Mouse (Mus musculus) hindbrain, embryonic 12.5 days (tissue): ENCODE results near the gene Hist1h2bk. TPM values are rescaled to one million over a fixed set of nuclear protein-coding genes. Genes with fewer than 3 reads are reported as not detected.
A peak's percentile ranks its signal among the peaks of the same experiment; 100 is the strongest.

Experiments used
- ATAC-seq: fragments of 200-750 bp; cut with Nextera tagmentation; 2 replicates; pipeline ENCODE4 v1.8.0; 2017; ENCODE audit warnings: moderate TSS enrichment; ENCODE audit not compliant: low FRiP score
- H3K27ac ChIP-seq: fragments of 300-500 bp; sonication (generic); 2 replicates; pipeline ENCODE4 v1.5.1; 2016; ENCODE audit warnings: mild to moderate bottlenecking
- H3K27me3 ChIP-seq: fragments of 300-500 bp; sonication (generic); 2 replicates; pipeline ENCODE4 v1.6.1; 2016; ENCODE audit warnings: mild to moderate bottlenecking
- H3K36me3 ChIP-seq: fragments of 300-500 bp; sonication (generic); 2 replicates; pipeline ENCODE4 v1.6.1; 2016; ENCODE audit warnings: mild to moderate bottlenecking
- H3K4me1 ChIP-seq: fragments of 300-500 bp; sonication (generic); 2 replicates; pipeline ENCODE4 v1.6.1; 2016
- H3K4me2 ChIP-seq: fragments of 300-500 bp; sonication (generic); replicated peaks from 2 replicates; pipeline ENCODE4 v1.6.1; 2016; ENCODE audit warnings: mild to moderate bottlenecking
- H3K4me3 ChIP-seq: fragments of 300-500 bp; sonication (generic); 2 replicates; pipeline ENCODE4 v1.5.1; 2016; ENCODE audit warnings: mild to moderate bottlenecking
- H3K9ac ChIP-seq: fragments of 300-500 bp; sonication (generic); 2 replicates; pipeline ENCODE4 v1.6.1; 2016; ENCODE audit warnings: mild to moderate bottlenecking, moderate library complexity
- H3K9me3 ChIP-seq: fragments of 300-500 bp; sonication (generic); replicated peaks from 2 replicates; pipeline ENCODE4 v1.6.1; 2016; ENCODE audit warnings: mild to moderate bottlenecking
- WGBS: fragments of 180-500 bp; shearing (Covaris S2); methylation state at CpG from one replicate; pipeline ENCODE4 v1.1.7; 2016; 5-methylcytosine and 5-hydroxymethylcytosine counted together
- polyA plus RNA-seq: library from polyadenylated mRNA; unstranded; fragments of >200 nt; fragmentation: Nextera tagmentation; extraction: Ambion mirVana; gene quantifications from 2 replicates; pipeline ENCODE4 v1.2.1, GENCODE M21; 2016

Gene Hist1h2bk
- polyA plus RNA-seq, 1 experiment from 2014 or later = 9.1 TPM

- H3K27ac ChIP-seq = no peak overlapping the region
- H3K4me2 ChIP-seq = peak overlapping the region; percentile 47
- H3K27me3 ChIP-seq = peaks cover 40% of the 10 kb centered on the region
- H3K9me3 ChIP-seq = no peaks in the 10 kb centered on the region
- H3K4me1 ChIP-seq = peaks cover 5% of the 10 kb centered on the region
- H3K4me3 ChIP-seq = peak overlapping the region; percentile 41
- no peak overlapping the region for H3K9ac ChIP-seq
- no peak for ATAC-seq
- WGBS = under 1% methylated on average over 44 of the region's 44 CpGs
- H3K36me3 ChIP-seq = no peaks in the 10 kb centered on the region
Measured at GRCm38 (mm10) chr13:22019934-22020835, 15.5 kb upstream of the Hist1h2bk start.

- H3K27me3 ChIP-seq = peaks cover 35% of the 10 kb centered on the region
- peak; percentile 44; the same call in 1 of the 2 replicates for ATAC-seq
- H3K4me2 ChIP-seq = peak overlapping the region; percentile 47
- no peaks in the 10 kb centered on the region for H3K36me3 ChIP-seq
- no peaks in the 10 kb centered on the region for H3K9me3 ChIP-seq
- WGBS = 0% methylated on average over 8 of the region's 8 CpGs
- no peak overlapping the region for H3K27ac ChIP-seq
- peaks cover 8% of the 10 kb centered on the region for H3K4me1 ChIP-seq
- H3K4me3 ChIP-seq = peak overlapping the region; percentile 41
- no peak overlapping the region for H3K9ac ChIP-seq
Measured at GRCm38 (mm10) chr13:22020901-22021339, 14.8 kb upstream of the Hist1h2bk start.

DNA sequence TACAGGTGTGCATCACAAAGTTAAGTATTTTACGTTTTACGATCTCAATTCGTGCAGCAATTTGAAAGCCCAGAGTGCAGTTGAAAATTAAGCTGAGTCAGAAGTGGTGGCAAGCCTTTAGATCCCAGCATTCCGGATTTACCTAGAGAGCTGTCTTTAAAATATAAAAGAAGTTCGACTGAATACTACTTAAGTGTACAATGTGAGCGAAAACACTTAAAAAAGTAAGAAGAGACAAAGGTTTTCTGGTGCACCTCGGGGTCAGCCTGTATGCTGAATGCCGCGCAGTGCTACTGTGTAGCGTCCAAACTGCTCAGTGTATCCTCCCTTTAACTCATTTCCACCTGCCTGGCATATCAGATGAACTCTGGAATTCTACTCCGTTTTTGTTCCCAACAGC lies 14.1 kb upstream of the Hist1h2bk start:
- peaks cover 10% of the 10 kb centered on the region for H3K4me1 ChIP-seq
- peak overlapping the region; percentile 41 for H3K4me3 ChIP-seq
- no peaks in the 10 kb centered on the region for H3K36me3 ChIP-seq
- no peaks in the 10 kb centered on the region for H3K9me3 ChIP-seq
- H3K9ac ChIP-seq = no peak overlapping the region; the same call in 1 of the 2 replicates
- peak overlapping the region; percentile 47 for H3K4me2 ChIP-seq
- no peak for ATAC-seq
- no peak overlapping the region for H3K27ac ChIP-seq
- under 1% methylated on average over 11 of the region's 11 CpGs for WGBS
- peaks cover 30% of the 10 kb centered on the region for H3K27me3 ChIP-seq

- H3K36me3 ChIP-seq = no peaks in the 10 kb centered on the region
- peaks cover 29% of the 10 kb centered on the region for H3K27me3 ChIP-seq
- H3K4me2 ChIP-seq = peak overlapping the region; percentile 47
- no peaks in the 10 kb centered on the region for H3K9me3 ChIP-seq
- ATAC-seq = peak; percentile 57; the same call in 1 of the 2 replicates
- peaks cover 10% of the 10 kb centered on the region for H3K4me1 ChIP-seq
- WGBS = under 1% methylated on average over 9 of the region's 9 CpGs
- H3K27ac ChIP-seq = no peak overlapping the region
- H3K4me3 ChIP-seq = peak overlapping the region; percentile 41
- peak overlapping the region; percentile 45; the same call in 1 of the 2 replicates for H3K9ac ChIP-seq
Measured at GRCm38 (mm10) chr13:22022241-22022640, 13.4 kb upstream of the Hist1h2bk start.

DNA sequence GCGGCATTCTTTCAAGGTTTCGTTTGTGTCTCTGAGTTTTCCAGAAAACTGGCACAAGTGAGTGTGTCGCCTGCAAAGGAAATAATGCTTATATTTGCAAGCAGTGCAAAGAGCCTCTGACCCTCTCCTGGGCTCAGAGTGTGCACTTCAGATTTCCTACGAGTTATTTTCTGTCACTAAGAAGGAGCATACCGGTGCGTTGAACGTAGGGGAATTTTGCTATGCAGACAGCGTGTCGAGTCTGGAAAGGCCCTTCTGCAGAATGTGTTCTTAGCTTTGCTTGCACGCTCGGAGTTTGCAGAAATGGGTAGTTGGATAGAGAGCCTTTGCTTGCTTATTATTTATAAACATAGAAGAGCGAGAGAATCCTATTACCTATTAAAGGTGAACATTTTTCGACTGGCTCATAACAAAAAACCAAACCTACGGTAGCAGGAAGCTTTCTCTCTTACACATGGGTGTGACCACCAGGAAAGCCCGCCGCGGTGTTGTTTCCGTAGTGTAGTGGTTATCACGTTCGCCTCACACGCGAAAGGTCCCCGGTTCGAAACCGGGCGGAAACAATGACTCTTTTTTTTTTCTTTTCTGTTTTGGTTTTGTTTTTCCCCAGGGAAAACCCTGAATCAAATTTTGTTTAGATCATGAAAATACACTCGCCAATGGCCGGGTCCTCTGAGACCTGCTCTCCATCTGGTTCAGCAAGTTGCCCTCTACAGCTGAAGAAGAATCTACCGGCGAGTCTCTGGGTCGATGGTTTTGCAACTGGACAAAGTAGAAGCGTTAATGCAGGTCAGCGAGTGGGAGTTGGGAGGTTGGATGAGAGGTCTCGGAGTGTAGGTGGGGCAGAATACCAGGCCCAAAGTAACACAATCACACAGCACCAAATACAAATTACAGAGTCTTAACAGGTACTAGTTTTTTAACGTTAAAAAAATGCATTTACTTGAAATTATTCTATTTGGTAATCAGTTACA lies 9.3 kb upstream of the Hist1h2bk start:
- peak overlapping the region; percentile 55; the same call in 1 of the 2 replicates for H3K9ac ChIP-seq
- ATAC-seq = no peak
- no peaks in the 10 kb centered on the region for H3K9me3 ChIP-seq
- H3K36me3 ChIP-seq = no peaks in the 10 kb centered on the region
- peak overlapping the region; percentile 43 for H3K4me3 ChIP-seq
- H3K27ac ChIP-seq = 0 out of 2 replicates have a peak overlapping the region, but pooled peaks have one; percentile 31
- peak overlapping the region; percentile 58 for H3K4me2 ChIP-seq
- H3K4me1 ChIP-seq = peaks cover 8% of the 10 kb centered on the region
- H3K27me3 ChIP-seq = peaks cover 4% of the 10 kb centered on the region; the same call in 1 of the 2 replicates
- 1% methylated on average over 35 of the region's 35 CpGs for WGBS

DNA sequence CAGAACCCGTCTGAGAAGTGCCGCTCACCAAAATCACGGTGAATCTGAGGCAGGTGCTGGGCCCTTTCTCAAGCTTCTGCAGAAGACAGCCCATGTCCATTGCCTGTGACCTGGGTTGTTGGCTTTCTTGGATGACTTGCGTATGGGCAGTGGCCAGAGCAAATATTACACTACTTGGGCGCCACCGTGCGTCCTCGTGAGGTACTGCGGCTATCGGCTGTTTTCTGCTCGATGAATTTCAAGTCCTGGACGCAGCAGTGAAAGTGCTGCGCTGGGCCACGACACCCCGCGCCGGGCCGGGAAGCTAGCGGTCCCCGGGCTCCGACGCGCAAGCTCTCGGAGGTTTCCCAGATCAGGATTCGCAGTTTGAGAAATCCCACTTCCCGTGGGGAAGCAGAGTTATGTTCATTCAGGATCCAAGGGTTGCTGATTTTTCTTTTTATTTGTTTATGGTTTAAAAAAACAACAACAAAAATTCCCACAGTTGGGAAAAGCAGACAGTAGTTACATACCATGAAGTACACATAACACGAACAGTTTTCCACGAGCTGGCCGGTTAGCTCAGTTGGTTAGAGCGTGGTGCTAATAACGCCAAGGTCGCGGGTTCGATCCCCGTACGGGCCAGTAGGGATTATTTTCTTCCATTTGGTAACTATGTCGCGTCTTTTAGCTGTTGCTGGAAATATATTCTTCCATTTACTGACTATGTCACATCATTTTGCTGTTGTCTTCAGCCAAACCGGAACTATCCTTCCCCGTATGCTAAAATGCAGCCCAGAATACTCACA lies 6.8 kb upstream of the Hist1h2bk start:
- no peaks in the 10 kb centered on the region for H3K9me3 ChIP-seq
- peaks cover 5% of the 10 kb centered on the region; the same call in 1 of the 2 replicates for H3K4me1 ChIP-seq
- peak overlapping the region; percentile 59 for H3K4me2 ChIP-seq
- H3K27me3 ChIP-seq = peaks cover 4% of the 10 kb centered on the region; the same call in 1 of the 2 replicates
- H3K27ac ChIP-seq = peak overlapping the region; percentile 71
- H3K9ac ChIP-seq = peak overlapping the region; percentile 60
- under 1% methylated on average over 40 of the region's 40 CpGs for WGBS
- peak; percentile 76 for ATAC-seq
- peak overlapping the region; percentile 45 for H3K4me3 ChIP-seq
- no peaks in the 10 kb centered on the region for H3K36me3 ChIP-seq

GRCm38 (mm10) chr13:22029928-22030327 lies 5.7 kb upstream of the Hist1h2bk start:
- Histone ChIP-seq H3K27me3 (no peaks in the 10 kb centered on the region), H3K27ac (no peak overlapping the region), H3K4me1 (peaks cover 15% of the 10 kb centered on the region), H3K36me3 (no peaks in the 10 kb centered on the region), H3K4me3 (no peak overlapping the region), H3K9ac (no peak overlapping the region), H3K4me2 (no peak overlapping the region), H3K9me3 (no peaks in the 10 kb centered on the region)
- WGBS = 34% methylated on average over 8 of the region's 8 CpGs
- no peak for ATAC-seq

- H3K36me3 ChIP-seq = no peaks in the 10 kb centered on the region
- no peak overlapping the region for H3K4me2 ChIP-seq
- no peak overlapping the region for H3K27ac ChIP-seq
- ATAC-seq = no peak
- H3K27me3 ChIP-seq = no peaks in the 10 kb centered on the region
- 18% methylated on average over 4 of the region's 4 CpGs for WGBS
- H3K4me1 ChIP-seq = peaks cover 15% of the 10 kb centered on the region
- no peaks in the 10 kb centered on the region for H3K9me3 ChIP-seq
- H3K4me3 ChIP-seq = no peak overlapping the region
- no peak overlapping the region for H3K9ac ChIP-seq
Measured at GRCm38 (mm10) chr13:22030493-22030892, 5.2 kb upstream of the Hist1h2bk start.

GRCm38 (mm10) chr13:22033741-22034442 lies 1.8 kb upstream of the Hist1h2bk start:
- Histone ChIP-seq H3K9ac (peak overlapping the region; percentile 52), H3K36me3 (no peaks in the 10 kb centered on the region), H3K27ac (no peak overlapping the region), H3K4me2 (peak overlapping the region; percentile 70), H3K4me1 (peaks cover 18% of the 10 kb centered on the region), H3K4me3 (peak overlapping the region; percentile 40), H3K27me3 (no peaks in the 10 kb centered on the region), H3K9me3 (no peaks in the 10 kb centered on the region)
- WGBS = 57% methylated on average over 5 of the region's 5 CpGs
- ATAC-seq = no peak

GRCm38 (mm10) chr13:22034443-22035266 lies 1.0 kb upstream of the Hist1h2bk start:
- Histone ChIP-seq H3K4me3 (peak overlapping the region; percentile 40), H3K9me3 (no peaks in the 10 kb centered on the region), H3K4me1 (peaks cover 18% of the 10 kb centered on the region), H3K36me3 (no peaks in the 10 kb centered on the region), H3K4me2 (peak overlapping the region; percentile 70), H3K27me3 (no peaks in the 10 kb centered on the region), H3K27ac (peak overlapping the region; percentile 79), H3K9ac (peak overlapping the region; percentile 52)
- WGBS = 1% methylated on average over 14 of the region's 14 CpGs
- ATAC-seq = peak; percentile 27
